Mouse (Mus musculus) heart, adult 9 months (tissue): ENCODE data around the gene Lrr1.
"Not testable (repeated sequence)": the region's sequence is repeated elsewhere in the genome, so short reads cannot be mapped to it uniquely, and the experiment has no call there.

Experiments
- DNase-seq, 2 experiments: peaks; one replicate each; pipeline ENCODE4 v3.0.0; 2022; ENCODE audit warnings: low spot score in 2 of 2

Gene Lrr1

GRCm38 (mm10) chr12:69168461-69169106, at the start of gene Lrr1:
Lrr1 (plus strand) TSS chr12:69168814.
- DNase-seq: peak; percentile 80 to 91

GRCm38 (mm10) chr12:69119908-69120307, 48.7 kb upstream of the Lrr1 start:
- DNase-seq: no peak

- no peak for DNase-seq
Measured at GRCm38 (mm10) chr12:69122801-69123200, 45.8 kb upstream of the Lrr1 start.

- no peak for DNase-seq
Measured at GRCm38 (mm10) chr12:69125066-69125465, 43.5 kb upstream of the Lrr1 start.

- DNase-seq: no peak
Measured at GRCm38 (mm10) chr12:69127170-69127569, 41.4 kb upstream of the Lrr1 start.

GRCm38 (mm10) chr12:69127626-69128025, 41.0 kb upstream of the Lrr1 start:
- no peak for DNase-seq

- no peak for DNase-seq
Measured at GRCm38 (mm10) chr12:69129634-69130310, 38.8 kb upstream of the Lrr1 start.

GRCm38 (mm10) chr12:69130486-69130885, 38.1 kb upstream of the Lrr1 start:
- DNase-seq: no peak

- no peak for DNase-seq
Measured at GRCm38 (mm10) chr12:69131267-69131666, 37.3 kb upstream of the Lrr1 start.

GRCm38 (mm10) chr12:69131981-69132380, 36.6 kb upstream of the Lrr1 start:
- DNase-seq: no peak

- DNase-seq: no peak
Measured at GRCm38 (mm10) chr12:69139201-69139600, 29.4 kb upstream of the Lrr1 start.

GRCm38 (mm10) chr12:69139841-69140240, 28.8 kb upstream of the Lrr1 start:
- no peak for DNase-seq

- DNase-seq: no peak
Measured at GRCm38 (mm10) chr12:69143460-69143859, 25.2 kb upstream of the Lrr1 start.

GRCm38 (mm10) chr12:69147166-69147735, 21.4 kb upstream of the Lrr1 start:
- peak; percentile 31 to 49 for DNase-seq

- DNase-seq: no peak
Measured at GRCm38 (mm10) chr12:69150049-69150448, 18.6 kb upstream of the Lrr1 start.

- no peak for DNase-seq
Measured at GRCm38 (mm10) chr12:69155923-69156322, 12.7 kb upstream of the Lrr1 start.

- DNase-seq: no peak
Measured at GRCm38 (mm10) chr12:69156436-69156835, 12.2 kb upstream of the Lrr1 start.

- no peak for DNase-seq
Measured at GRCm38 (mm10) chr12:69157107-69157506, 11.5 kb upstream of the Lrr1 start.

GRCm38 (mm10) chr12:69158366-69158764, 10.2 kb upstream of the Lrr1 start:
- DNase-seq: peak in 1 of 2 experiments; percentile 16

- DNase-seq: peak; percentile 97 to 98
Measured at GRCm38 (mm10) chr12:69158765-69159577, 9.6 kb upstream of the Lrr1 start, which contains the start of gene Rps29. Rps29 (minus strand) TSS chr12:69159186.

GRCm38 (mm10) chr12:69159578-69159940, 9.1 kb upstream of the Lrr1 start:
- DNase-seq: peak; percentile 21 to 61

GRCm38 (mm10) chr12:69160677-69161076, 7.9 kb upstream of the Lrr1 start:
- not testable (repeated sequence) for DNase-seq
